Mouse (Mus musculus): ENCODE data around the gene Thap12.

DNA sequence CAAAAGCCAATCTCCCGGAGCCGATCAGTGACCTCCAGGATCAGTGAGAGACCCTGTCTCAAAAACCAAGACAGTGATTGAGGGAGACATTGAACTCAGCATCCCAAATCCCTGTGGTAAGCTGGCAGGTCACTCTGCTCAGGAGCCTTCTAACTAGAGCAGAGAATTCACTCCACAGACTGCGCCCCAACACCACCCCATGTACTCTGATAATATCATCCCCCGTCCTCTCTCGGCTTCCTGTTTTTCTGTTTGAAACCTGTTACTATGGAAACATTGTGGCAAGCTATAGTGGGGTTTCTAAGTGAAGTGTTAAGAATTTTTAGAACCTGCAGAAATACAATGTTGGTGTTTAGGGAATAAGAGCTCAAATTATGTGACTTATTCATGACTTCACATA is 8.9 kb upstream of the Thap12 start:
- no peak for TF ChIP-seq CTCF (IDR thresholded peaks at IDR 0.05; ENCODE audit: control insufficient read depth, insufficient read depth, insufficient replicate concordance, low read depth, low read length)
- TF ChIP-seq POLR2A (IDR thresholded peaks at IDR 0.05; ENCODE audit: control insufficient read depth, low read depth, low read length) = no peak

All from testis, adult 2 months (tissue).